Mouse (Mus musculus) heart, adult 9 months (tissue): ENCODE data around the gene Unk.

ENCODE experiments used
- DNase-seq, 2 experiments: peaks; one replicate each; pipeline ENCODE4 v3.0.0; 2022; ENCODE audit warnings: low spot score in 2 of 2

Unk gene

DNA sequence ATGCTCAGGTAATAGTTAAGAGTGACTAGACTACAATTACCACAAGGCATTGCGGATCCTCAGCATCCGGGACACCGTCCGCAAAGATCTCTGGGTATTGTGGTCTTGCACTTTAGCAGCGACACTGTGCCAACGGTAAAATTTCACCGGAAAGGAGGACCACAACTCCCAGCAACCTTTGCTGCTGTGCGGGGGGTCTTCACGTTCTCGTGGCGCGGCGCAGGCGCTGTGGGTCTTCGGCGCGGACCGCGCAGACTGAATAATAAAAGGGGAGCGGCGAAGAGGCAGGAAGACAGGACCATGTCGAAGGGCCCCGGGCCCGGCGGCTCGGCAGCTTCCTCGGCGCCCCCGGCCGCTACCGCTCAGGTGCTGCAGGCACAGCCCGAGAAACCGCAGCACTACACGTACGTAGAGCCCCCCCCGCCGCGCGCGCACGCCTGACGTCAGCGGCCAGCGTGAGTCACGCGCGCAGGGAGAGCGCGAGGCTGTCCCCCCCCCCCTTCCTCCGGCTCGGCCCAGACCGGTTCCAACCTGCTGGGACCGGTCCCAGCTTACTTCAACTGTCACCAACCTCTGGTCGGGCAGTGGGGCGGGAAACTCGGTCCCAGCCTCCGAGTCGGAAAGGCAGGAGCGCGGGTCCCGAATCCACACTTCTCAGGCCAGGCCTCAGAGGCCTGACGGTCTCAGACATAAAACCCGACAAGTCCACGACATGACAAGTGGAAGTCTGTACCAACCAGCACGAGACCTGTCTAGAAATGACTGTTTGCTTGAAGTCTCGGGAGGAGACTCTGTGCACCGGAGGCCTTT lies at the start of gene Unk:
TSS of gene Unk (plus strand) at position 235 of the 810 bp plus-strand sequence.
- DNase-seq: peak; percentile 96 to 99

DNA sequence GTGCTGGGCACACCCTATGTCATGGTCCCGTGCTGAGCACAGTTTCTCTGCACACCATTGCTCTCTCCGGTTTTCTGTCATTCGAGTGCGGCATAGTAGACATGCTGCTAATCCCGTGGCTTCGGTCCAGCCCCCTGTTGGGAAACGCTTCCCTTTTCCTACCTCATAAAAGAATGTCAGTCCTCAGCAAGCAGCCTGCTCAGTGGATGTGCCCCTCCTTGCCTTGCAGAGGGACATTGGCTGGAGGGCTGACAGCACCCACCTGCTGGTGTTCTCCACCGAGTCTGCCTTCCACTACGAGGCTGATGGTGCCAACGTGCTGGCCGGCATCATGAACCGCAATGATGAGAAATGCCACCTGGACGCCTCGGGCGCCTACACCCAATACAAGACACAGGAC lies 47.6 kb upstream of the Unk start:
- DNase-seq: no peak

DNA sequence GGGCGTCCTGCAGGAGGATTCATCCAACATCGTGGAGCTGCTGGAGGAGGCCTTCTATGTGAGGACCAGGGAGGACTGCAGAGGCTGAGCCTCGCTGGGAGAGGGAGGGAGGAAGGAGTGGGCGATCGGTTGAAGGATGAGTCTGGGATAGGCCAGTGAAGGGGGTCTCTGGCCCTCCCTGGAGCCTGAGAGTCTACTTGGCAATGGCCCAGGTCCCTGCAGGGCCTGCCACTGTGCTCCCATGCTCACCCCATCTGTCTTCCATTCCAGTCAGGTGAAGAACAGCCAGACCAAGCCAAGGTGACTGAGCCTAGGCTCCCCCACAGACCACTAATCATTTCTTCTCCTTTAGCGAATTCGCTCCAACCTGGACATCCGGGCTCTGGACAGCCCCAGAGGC lies 46.8 kb upstream of the Unk start:
- DNase-seq: no peak

DNA sequence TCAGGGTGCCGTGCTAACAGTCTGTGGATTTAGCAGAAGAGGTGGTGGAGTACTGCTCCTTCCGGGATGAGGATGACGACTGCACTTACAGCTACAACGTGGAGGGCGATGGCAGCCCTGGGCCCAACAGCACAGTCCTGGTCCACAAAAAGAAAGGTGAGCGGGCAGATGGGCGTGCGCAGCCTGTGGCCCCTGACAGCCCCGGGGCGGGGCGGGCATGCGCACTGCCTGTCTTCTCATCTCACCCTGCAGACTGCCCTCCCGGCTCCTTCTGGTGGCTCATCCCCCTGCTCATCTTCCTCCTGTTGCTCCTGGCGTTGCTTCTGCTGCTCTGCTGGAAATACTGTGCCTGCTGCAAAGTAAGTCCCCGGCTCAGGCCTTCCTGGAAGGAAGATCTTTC lies 40.4 kb upstream of the Unk start:
- no peak for DNase-seq

DNA sequence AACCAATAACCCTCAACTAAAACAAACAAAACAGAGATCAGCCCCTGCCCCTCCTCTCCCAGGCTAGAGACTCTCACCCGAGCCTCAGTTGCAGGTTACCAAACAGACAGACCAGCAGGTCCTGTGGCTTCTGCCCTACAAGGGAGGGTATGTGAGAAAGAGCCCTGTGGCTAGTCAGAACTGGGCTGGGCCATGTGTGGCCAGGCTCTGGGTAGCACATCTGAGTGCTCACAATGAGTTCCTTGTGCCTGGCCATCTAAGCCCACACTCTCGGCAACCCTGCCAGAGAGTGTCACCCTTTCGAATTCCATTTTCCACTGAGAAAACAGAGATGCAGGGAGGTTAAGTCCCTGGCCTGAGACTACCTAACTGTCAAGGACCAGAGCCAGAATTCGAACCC lies 38.0 kb upstream of the Unk start:
- DNase-seq: no peak

DNA sequence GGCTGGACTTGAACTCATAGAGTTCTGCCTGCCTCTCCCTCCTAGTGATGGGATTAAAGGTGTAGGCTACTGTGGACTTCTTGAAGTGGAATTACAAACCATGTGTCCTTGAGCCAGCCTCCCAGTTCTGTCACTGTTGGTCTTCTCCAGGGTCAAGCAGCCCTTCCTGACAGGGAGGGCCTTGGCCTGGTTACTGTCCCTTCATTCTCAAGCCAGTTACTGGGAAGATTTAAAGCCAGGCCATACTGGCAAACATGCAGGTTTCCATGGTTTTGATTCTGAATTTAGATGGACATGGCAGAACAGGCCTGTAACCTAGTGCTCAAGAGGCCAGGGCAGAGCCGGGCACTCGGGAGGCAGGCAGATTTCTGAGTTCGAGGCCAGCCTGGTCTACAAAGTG lies 34.9 kb upstream of the Unk start:
- no peak for DNase-seq

DNA sequence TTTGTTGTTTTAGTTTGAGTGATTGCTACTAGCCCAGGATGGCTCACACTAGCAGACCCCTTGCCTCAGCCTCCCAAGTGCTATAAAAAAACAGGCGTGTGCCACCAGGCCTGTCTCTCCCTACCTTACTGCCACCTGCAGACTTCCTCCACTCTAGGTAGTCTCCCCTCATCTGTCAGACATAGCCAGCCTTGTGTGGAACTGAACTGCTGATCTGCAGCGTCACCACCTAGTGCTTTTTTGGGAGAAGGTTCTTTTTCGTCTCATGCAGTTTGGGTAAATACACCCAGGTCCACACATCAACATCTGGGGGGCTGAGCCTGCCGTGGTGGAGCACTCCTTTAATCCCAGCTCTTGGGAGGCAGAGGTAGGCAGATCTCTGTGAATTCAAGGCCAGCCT lies 33.1 kb upstream of the Unk start:
- DNase-seq: no peak

DNA sequence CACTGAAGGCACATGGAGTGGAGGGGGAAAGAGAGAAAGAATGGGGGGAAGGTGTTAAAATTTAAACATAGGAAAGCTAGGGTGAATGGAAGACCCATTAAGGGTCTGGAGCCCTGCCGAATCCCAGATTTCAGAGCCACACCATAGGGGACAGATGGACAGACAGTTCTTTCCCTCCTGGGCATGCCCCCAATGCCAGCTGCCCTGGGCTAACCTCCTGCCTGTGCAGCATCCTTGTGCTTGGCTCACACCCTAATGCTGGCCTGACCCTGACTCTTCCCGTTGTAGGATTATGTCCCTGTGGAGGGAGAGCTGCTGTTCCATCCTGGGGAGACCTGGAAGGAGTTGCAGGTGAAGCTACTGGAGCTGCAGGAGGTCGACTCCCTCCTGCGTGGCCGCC lies 32.5 kb upstream of the Unk start:
- no peak for DNase-seq

DNA sequence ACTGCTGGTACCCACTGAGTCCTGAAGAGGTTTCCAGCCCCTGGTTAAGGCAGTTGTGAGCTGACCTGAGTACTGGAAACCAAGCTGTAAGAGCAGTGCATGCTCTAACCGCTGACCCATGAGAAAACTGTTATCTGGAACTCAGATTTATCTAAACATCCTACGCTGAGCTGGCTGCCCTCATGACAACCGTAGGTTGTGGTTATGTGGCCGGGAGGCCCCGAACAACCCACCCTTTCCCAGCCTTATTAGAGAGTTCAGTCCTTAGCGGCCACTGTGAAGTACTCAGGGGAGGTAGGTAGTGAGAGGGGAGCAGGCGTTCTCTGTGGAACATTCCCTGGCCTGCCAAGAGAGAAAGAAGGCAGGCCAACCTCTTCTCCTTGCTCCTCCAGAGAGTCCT lies 31.1 kb upstream of the Unk start:
- DNase-seq: no peak

DNA sequence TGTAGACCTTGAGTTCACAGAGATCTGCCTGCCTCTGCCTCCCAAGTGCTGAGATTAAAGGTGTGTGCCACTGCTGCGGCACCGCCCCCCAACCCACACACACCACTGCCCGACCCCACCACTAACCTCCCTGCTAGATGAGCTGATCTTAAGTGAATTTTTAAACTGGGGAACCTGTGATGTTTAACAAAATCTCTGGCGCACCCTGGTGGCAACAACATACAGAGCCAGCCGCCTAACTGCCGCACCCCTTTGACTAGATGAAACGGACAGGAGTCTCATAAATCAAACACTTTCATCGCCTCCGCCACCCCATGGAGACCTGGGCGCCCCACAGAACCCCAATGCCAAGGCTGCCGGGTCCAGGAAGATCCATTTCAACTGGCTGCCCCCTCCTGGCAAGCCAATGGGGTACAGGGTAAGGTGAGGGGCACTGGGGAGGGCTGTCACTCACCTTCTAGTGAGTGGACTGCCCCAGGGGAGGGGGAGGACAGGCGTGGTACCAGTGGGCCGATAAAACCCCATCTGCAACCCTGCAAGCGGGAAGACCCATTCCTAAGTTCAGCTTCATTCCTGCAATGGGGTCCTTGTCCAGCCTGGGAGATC lies 30.5 kb upstream of the Unk start:
- peak; percentile 44 to 57 for DNase-seq

DNA sequence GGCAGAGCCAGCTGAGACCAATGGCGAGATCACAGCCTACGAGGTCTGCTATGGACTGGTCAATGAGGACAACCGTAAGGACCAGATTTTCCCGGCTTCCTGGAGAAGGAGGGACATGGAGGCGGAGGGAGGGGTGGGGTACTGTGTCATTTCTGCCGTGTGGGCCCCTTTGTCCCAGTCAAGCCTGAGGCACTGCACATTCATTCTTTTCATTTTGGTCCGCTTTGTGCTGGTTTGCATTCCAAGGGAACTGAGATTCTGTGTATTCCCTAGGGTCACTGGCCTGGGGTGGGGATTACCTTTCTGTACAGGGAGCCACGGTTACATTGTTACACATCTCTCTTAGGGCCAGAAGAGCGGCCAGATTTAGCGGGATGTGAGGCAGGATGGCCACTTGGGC lies 29.5 kb upstream of the Unk start:
- DNase-seq: no peak

DNA sequence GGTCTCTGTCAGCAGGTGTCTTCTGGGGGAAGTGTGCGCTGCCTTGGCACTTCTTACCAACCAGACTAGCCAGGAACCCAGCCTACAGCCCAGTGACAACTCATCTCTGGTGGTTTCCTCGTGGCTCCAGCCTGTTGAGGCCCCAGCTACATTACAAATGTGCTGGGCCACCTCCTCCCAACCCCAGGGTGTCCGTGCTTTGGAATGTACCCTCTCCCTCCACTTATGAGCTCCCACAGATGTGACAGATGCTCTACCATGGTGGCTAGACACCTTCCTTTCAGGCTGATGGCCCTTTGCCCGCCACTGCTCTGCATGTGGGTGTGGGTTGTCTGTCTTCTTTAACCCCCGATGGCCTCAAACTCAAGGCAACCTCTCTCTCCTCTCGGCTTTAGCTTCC lies 28.4 kb upstream of the Unk start:
- DNase-seq: no peak

DNA sequence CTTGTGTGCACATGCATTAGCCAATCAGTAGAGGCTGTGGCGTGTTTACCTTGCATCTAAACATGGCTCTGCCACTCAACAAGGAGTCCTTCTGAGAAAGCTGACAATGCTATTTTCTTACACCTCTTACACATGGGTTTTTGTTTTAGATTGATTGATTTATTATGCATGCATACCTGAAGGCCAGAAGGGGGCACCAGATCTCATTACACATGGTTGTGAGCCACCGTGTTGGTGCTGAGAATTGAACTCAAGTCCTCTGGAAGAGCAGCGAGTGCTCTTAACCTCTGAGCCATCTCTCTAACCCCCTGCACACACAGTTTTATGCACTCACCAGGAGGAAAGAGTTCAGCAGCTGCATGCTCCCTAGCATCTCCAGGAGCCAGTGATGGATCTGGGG lies 27.2 kb upstream of the Unk start:
- DNase-seq: no peak

DNA sequence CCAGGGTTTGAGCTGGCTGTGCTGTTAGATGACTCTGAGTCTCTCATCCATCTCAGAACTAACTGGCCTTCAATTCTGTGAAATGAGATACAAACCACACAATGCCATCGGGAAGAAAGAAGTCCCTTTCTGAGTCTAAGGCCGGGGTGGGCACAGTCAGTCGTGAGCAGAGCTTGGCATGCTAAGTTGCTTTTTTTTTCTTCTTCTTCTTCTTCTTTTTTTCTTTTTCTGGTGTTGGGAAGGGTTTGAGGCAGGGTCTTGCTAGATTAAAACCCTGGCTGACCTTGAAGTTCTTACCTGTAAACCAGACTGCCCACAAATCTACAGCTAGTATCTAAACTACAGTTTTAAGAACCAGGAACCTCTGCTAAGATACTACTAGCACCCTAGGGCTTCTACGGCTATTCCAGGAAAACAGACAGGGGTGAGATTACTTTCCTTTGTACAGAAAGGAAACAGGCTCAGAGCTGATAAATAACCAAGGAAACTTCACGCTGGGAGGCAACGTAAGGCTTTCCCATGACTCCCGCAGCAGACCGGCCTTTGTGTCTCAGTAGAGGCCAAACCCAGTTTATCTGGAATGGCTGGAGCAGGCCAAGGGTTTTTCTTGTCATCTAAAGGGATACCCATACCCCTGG lies 25.8 kb upstream of the Unk start:
- no peak for DNase-seq

DNA sequence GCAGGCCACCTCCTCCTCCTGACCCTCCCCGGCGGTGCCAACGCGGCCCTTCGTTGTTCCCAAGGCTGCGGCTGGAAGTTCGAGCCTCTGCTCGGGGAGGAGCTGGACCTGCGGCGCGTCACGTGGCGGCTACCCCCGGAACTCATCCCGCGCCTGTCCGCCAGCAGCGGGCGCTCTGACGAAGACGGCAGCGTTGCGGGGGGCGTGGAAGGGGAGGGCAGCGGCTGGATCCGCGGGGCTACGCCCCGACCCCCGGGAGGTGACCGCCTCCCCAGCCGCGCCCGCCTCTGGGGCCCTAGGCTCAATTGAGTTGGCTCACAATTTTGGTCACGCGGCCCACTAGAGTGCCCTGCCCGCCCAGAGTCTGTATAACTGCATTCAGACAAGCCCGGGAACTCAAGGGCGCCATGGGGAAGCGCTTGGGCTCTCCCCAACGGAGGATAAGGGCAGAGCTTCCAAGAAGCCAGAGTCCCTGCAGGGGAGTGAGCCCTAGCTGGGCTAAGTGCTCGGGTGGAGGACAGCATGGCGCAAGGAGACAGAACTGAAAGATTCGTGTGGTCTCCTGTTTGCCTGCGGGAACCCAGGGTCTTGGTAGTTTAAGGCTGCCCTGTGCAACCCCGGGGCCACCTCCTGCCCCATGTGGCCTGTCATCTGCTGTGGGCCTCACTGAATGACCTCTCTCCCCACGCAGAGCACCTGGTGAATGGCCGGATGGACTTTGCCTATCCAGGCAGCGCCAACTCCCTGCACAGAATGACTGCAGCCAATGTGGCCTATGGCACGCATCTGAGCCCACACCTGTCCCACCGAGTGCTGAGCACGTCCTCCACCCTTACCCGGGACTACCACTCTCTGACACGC lies 25.1 kb upstream of the Unk start:
- DNase-seq: peak; percentile 83 to 86

DNA sequence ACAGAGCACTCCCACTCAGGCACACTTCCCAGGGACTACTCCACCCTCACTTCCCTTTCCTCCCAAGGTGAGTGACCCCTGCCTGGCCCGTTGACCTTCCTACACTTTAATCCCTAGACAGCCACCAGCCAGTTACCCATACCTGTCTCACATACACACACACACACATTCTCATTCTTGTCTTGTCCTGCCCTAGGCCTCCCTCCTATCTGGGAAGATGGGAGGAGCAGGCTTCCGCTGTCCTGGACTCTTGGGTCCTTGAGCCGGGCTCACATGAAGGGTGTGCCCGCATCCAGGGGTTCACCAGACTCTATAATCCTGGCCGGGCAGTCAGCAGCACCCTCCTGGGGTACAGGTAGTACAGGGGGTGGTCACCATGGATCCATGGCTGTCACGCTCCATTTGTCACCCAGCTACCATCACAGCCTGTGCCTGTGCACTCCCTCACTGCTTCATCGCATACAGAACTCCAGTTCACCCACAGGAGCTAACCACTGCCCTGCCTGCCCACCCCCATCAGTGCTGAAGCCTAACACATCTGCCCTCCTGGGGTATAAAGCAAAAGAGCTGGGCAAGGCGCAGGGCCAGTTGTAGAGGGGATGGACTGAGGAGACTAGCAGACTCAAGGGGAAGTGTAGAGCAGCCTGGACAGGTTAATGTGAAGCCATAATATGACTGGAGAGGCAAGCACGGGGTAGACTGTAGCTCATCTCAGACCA lies 24.3 kb upstream of the Unk start:
- DNase-seq: no peak

DNA sequence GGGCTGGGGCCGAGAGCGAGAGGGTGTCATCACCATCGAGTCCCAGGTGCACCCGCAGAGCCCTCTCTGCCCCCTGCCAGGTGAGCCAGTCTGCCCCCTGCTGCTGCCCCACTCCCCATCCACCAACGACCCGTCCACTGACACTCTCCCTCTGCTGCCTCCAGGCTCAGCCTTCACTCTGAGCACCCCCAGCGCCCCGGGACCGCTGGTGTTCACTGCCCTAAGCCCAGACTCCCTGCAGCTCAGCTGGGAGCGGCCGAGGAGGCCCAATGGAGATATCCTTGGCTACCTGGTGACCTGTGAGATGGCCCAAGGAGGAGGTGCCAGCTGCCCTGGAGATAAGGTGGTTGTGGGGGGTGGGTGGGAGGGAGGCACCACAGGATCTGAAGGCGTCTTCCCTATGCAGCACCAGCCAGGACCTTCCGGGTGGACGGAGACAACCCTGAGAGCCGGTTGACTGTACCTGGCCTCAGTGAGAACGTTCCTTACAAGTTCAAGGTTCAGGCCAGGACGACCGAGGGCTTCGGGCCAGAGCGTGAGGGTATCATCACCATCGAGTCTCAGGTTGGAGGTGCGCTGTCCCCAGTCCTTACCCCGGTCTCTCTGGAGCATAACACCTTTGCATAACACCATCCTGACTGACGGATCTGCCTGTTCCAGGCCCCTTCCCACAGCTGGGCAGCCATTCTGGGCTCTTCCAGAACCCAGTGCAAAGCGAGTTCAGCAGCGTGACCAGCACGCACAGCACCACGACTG lies 22.8 kb upstream of the Unk start:
- DNase-seq: no peak

DNA sequence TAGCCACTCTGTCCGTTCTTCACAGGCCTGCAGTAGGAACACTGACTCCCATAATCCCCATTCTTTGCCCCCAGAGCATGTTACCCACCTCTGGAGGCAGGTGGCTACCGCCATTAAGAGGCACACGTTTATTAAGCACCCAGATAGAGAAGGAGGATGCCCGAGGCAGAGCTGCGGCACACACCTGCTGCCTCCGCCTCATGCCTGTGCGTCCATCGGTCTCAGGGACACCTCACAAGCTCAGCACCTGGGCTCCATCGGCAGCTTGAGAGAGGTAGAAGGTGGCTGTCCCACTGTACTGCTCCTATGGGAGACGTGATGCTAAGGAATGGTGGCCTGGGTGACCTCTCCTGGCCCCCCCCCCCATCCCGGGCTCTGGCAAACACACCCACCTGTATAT lies 21.7 kb upstream of the Unk start:
- DNase-seq: no peak

DNA sequence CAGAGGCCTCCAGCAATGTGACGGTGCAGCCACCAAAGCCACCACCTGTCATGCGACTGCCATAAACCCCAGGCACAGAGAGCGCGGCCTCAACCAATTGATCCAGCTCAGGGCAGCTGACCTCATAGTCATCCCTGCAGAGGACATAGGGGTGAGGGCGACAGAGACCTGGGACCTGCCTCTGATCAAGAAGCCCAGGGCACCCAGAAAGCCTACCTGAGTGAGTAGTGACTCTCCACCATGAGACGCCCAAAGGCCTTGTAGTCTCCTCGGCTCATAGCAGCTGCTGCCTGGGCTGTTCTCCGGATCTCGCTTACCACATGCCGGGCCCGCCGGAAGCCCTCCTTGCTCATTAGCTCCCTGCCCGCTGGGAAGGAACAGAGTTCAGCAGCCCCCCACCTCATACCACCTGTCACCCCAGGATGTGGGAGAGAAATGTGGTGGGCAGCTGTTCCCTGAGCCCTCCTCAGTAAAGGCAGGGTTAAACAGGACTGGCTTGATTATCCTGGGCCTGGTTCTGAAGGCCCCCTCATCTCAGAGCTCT lies 21.2 kb upstream of the Unk start:
- DNase-seq: no peak

DNA sequence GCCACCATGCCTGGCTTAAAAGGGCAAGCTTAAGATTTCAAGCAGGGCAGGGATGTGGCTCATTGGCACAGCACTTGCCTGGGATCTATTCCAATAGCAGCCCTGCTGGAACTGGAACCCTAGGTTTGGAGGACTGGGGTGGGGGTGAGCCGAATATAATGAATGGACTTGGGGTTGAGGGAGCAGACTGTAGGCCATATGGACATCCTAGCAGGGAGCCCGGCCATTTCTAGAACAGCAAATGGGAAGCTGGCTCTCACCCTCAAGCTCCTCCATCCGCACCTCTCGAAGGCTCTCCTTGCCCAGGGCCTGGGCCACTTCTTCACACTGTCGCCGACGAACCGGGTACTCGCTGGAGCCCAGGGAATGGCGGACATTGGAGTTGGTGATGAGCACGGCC lies 20.5 kb upstream of the Unk start:
- no peak for DNase-seq

DNA sequence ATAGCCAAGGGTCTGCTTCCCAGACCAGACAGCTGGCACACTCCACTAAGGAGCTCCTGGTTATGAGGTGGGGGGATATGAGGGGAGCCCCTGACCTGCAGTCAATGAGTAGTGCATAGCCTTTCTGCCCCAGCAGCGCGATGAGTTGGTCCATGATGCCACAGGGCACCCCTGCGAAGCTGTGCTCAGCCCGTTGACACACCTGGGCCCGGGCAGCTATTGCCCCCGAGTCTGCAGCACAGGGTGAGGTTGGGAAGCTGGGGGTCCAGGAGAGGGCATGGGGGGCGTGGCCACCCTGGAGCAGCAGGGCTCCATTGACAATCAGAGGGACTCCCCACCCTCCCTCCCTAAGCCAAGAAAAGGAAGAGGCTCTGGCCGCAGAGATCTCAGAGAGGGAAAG lies 20.0 kb upstream of the Unk start:
- no peak for DNase-seq
